Mouse (Mus musculus) erythroblast, embryonic 14.5 days (primary cell): ENCODE measurements at regions not wholly inside any gene's neighbourhood (a gene's known extent, or its start where the extent isn't known, plus 50 kb on each side); places are given as distances from the start of the nearest gene placed in this dataset.

Experiments
- GATA1 ChIP-seq: IDR thresholded peaks from 2 replicates; pipeline ENCODE4 v1.6.1; 2012; ENCODE audit warnings: low read length, inconsistent platforms, mixed read lengths
- TAL1 ChIP-seq: IDR thresholded peaks from 3 replicates; pipeline ENCODE4 v1.6.1; 2012; ENCODE audit warnings: low read length, inconsistent platforms, mixed read lengths

- no peak for TF ChIP-seq TAL1
- TF ChIP-seq GATA1 = no peak
These were observed 217.4 kb upstream of the Spdye4c start for GRCm38 (mm10) chr2:128373363-128374252.
